19 mouse cellular contexts compared by ENCODE assay signal in the genomic region with DNA sequence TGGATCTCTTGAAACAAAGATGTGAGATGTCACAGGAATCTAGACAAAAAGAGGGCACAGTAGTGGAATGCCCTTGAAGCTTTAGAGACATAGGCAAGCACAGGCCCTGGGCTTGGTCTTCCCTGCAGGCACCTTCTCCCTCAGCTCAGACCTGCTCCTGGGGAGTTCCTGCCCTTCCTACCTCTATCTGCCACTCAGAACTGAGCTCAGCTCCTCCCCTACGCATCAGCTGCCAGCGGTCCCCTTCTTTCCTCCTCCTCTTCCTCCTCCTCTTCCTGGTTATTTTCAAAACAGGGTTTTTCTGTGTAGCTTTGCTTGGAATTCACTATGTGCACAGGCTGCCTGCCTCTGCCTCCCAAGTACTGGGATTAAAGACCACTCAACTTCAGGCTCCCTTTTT.
DNase-seq lines count a peak whose midpoint lies in the region; ATAC-seq and TF ChIP-seq lines count a peak whose summit lies in the region.
"Had no signal": no experiment of that assay in that cellular context is flagged by ENCODE, and none has a peak within 500 bp of the region (broad histone marks: within the 10 kb centered on the region; RNA-seq: fewer than 3 reads in every experiment).

No protein-coding gene starts in this region.

- no peaks in the 10 kb centered on the region for H3K9me3 ChIP-seq in kidney, postnatal 0 days (replicated peaks; ENCODE audit: low read length)
- H3K9me3 ChIP-seq: embryonic facial prominence, embryonic 15.5 days; G1E; heart, embryonic 13.5 days had no signal

- TF ChIP-seq POLR2A in thymus, adult 2 months (IDR thresholded peaks at IDR 0.05; ENCODE audit: control insufficient read depth, extremely low read depth, insufficient read depth, low read length, poor library complexity) = no peak

- H3K36me3 ChIP-seq in kidney, postnatal 0 days (ENCODE audit: insufficient read depth, low read length) = no peaks in the 10 kb centered on the region
- no peaks in the 10 kb centered on the region for H3K36me3 ChIP-seq in thymus, adult 2 months (ENCODE audit: control insufficient read depth, insufficient read depth, low read length)
- H3K36me3 ChIP-seq: embryonic facial prominence, embryonic 15.5 days; forebrain, embryonic 10.5 days; G1E; heart, embryonic 13.5 days had no signal

- no peak for TF ChIP-seq CTCF in kidney, postnatal 0 days (IDR thresholded peaks at IDR 0.05; ENCODE audit: low read depth)
- TF ChIP-seq CTCF in thymus, adult 2 months (IDR thresholded peaks at IDR 0.05; ENCODE audit: borderline replicate concordance, control insufficient read depth, extremely low read depth, insufficient read depth, low read length, poor library complexity) = no peak

- H3K4me3 ChIP-seq in kidney, postnatal 0 days (replicated peaks; ENCODE audit: low read depth, low read length) = no peak overlapping the region
- no peak overlapping the region for H3K4me3 ChIP-seq in thymus, adult 2 months (ENCODE audit: control insufficient read depth, insufficient read depth, low read length)
- H3K4me3 ChIP-seq: embryonic facial prominence, embryonic 15.5 days; erythroblast, embryonic 14.5 days; forebrain, embryonic 10.5 days had no signal

- no peak for ATAC-seq in kidney, postnatal 0 days (replicated peaks; ENCODE audit: low FRiP score, low read depth)
- ATAC-seq: CD4-positive, CD25-positive, alpha-beta regulatory T cell, adult 4 months; forebrain, embryonic 14.5 days had no signal

- H3K4me2 ChIP-seq in kidney, postnatal 0 days (ENCODE audit: low read length) = no peak overlapping the region

- H3K27me3 ChIP-seq in kidney, postnatal 0 days (ENCODE audit: insufficient read depth, low read length) = no peaks in the 10 kb centered on the region
- no peaks in the 10 kb centered on the region for H3K27me3 ChIP-seq in thymus, adult 2 months (ENCODE audit: control insufficient read depth, insufficient read depth, low read length)
- H3K27me3 ChIP-seq: embryonic facial prominence, embryonic 15.5 days; heart, embryonic 13.5 days had no signal

- peaks cover 23% of the 10 kb centered on the region for H3K4me1 ChIP-seq in kidney, postnatal 0 days (replicated peaks; ENCODE audit: insufficient read depth, low read length)
- no peaks in the 10 kb centered on the region for H3K4me1 ChIP-seq in thymus, adult 2 months (replicated peaks; ENCODE audit: control insufficient read depth, insufficient read depth, low read length)

- peak; percentile 7 for DNase-seq in kidney, adult 11 months
- DNase-seq in kidney, adult 9 months = no peak
- no peak for DNase-seq in kidney, postnatal 0 days (ENCODE audit: low spot score)
- DNase-seq in kidney, adult 18-20 months = no peak
- DNase-seq in urinary bladder, postnatal 14 days (ENCODE audit: low spot score) = peak; percentile 25
- DNase-seq in urinary bladder, postnatal 36 days (ENCODE audit: low spot score in 2 of 2) = no peak
- no peak for DNase-seq in thymus, adult 2 months
- DNase-seq: B cell, adult 2 months; cerebellum, adult 11 months; cerebellum, adult 8-10 months; embryo, embryonic 11 days had no signal

- no peak overlapping the region for H3K9ac ChIP-seq in kidney, postnatal 0 days (ENCODE audit: low read depth, low read length)
- H3K9ac ChIP-seq: embryonic facial prominence, embryonic 15.5 days had no signal

- H3K27ac ChIP-seq in kidney, postnatal 0 days = peak overlapping the region; percentile 83
- no peak overlapping the region for H3K27ac ChIP-seq in thymus, adult 2 months (ENCODE audit: control insufficient read depth, insufficient read depth, low read length)
- H3K27ac ChIP-seq: embryonic facial prominence, embryonic 15.5 days; forebrain, embryonic 10.5 days; gastrocnemius, adult 2 months; heart, embryonic 13.5 days had no signal

- 51% methylated on average over 2 of the region's 2 CpGs for WGBS in kidney, postnatal 0 days
- 73% methylated on average over 2 of the region's 2 CpGs for WGBS in thymus, adult 2 months

Comparison
In these comparisons a context has a peak if more than half of its experiments do, and no peak if none do; other contexts are left out.
1. DNase-seq: peak in kidney, adult 11 months (single experiment) and urinary bladder, postnatal 14 days (single experiment); none in kidney, adult 9 months (single experiment), kidney, postnatal 0 days (single experiment), kidney, adult 18-20 months (single experiment), urinary bladder, postnatal 36 days (0 of 2) and thymus, adult 2 months (single experiment).